Mouse (Mus musculus) midbrain, embryonic 12.5 days (tissue): ENCODE results near the gene Ocm. TPM values are rescaled to one million over a fixed set of nuclear protein-coding genes. Genes with fewer than 3 reads are reported as not detected.

ENCODE experiments used
- ATAC-seq: fragments of 200-750 bp; cut with Nextera tagmentation; 2 replicates; pipeline ENCODE4 v1.8.0; 2017; ENCODE audit warnings: low read depth, moderate TSS enrichment, moderate library complexity; ENCODE audit not compliant: low FRiP score
- H3K27ac ChIP-seq: fragments of 300-500 bp; sonication (generic); replicated peaks from 2 replicates; pipeline ENCODE4 v1.5.1; 2016; ENCODE audit warnings: mild to moderate bottlenecking
- H3K27me3 ChIP-seq: fragments of 300-500 bp; sonication (generic); 2 replicates; pipeline ENCODE4 v1.6.1; 2016; ENCODE audit warnings: mild to moderate bottlenecking
- H3K36me3 ChIP-seq: fragments of 300-500 bp; sonication (generic); 2 replicates; pipeline ENCODE4 v1.6.1; 2016
- H3K4me1 ChIP-seq: fragments of 300-500 bp; sonication (generic); 2 replicates; pipeline ENCODE4 v1.6.1; 2016
- H3K4me2 ChIP-seq: fragments of 300-500 bp; sonication (generic); replicated peaks from 2 replicates; pipeline ENCODE4 v1.6.1; 2016; ENCODE audit warnings: mild to moderate bottlenecking, moderate library complexity
- H3K4me3 ChIP-seq: fragments of 300-500 bp; sonication (generic); 2 replicates; pipeline ENCODE4 v1.5.1; 2016; ENCODE audit warnings: mild to moderate bottlenecking
- H3K9ac ChIP-seq: fragments of 300-500 bp; sonication (generic); replicated peaks from 2 replicates; pipeline ENCODE4 v1.6.1; 2016; ENCODE audit warnings: mild to moderate bottlenecking, moderate library complexity
- H3K9me3 ChIP-seq: fragments of 300-500 bp; sonication (generic); 2 replicates; pipeline ENCODE4 v1.6.1; 2016; ENCODE audit warnings: mild to moderate bottlenecking
- WGBS: fragments of 180-500 bp; shearing (Covaris S2); methylation state at CpG from one replicate; pipeline ENCODE4 v1.1.7; 2016; 5-methylcytosine and 5-hydroxymethylcytosine counted together
- polyA plus RNA-seq: library from polyadenylated mRNA; unstranded; fragments of >200 nt; fragmentation: Nextera tagmentation; extraction: Ambion mirVana; gene quantifications from 2 replicates; pipeline ENCODE4 v1.2.1, GENCODE M21; 2016

Gene Ocm
- polyA plus RNA-seq, 1 experiment from 2014 or later = not detected

GRCm38 (mm10) chr5:143974931-143975630, 51.4 kb downstream of the Ocm start:
- H3K27me3 ChIP-seq = no peaks in the 10 kb centered on the region
- H3K9me3 ChIP-seq = no peaks in the 10 kb centered on the region
- WGBS = 50% methylated on average over 4 of the region's 4 CpGs
- ATAC-seq = peak; percentile 70
- H3K4me1 ChIP-seq = no peaks in the 10 kb centered on the region
- no peak overlapping the region for H3K4me3 ChIP-seq
- no peaks in the 10 kb centered on the region for H3K36me3 ChIP-seq
- no peak overlapping the region for H3K4me2 ChIP-seq
- H3K9ac ChIP-seq = no peak overlapping the region
- H3K27ac ChIP-seq = no peak overlapping the region

- Histone ChIP-seq H3K27me3 (no peaks in the 10 kb centered on the region), H3K9me3 (no peaks in the 10 kb centered on the region), H3K9ac (no peak overlapping the region), H3K4me3 (no peak overlapping the region), H3K4me1 (no peaks in the 10 kb centered on the region), H3K36me3 (no peaks in the 10 kb centered on the region), H3K4me2 (no peak overlapping the region), H3K27ac (no peak overlapping the region)
- WGBS = 69% methylated on average over 3 of the region's 3 CpGs
- ATAC-seq = no peak
Observed at GRCm38 (mm10) chr5:143972628-143973027, 53.8 kb downstream of the Ocm start.

Other genes with a start within 250 kb of the Ocm start
- 44.8 and 47.6 TPM in 2 replicates for gene Eif2ak1, start 208.9 kb downstream of the Ocm start, polyA plus RNA-seq
- 0.43 and 0.51 TPM in 2 replicates for gene Ankrd61, start 129.0 kb downstream of the Ocm start, polyA plus RNA-seq
- gene Aimp2, start 116.8 kb downstream of the Ocm start, polyA plus RNA-seq = 73.0 and 91.7 TPM in 2 replicates
- gene Pms2, start 116.7 kb downstream of the Ocm start, polyA plus RNA-seq = 34.5 and 35.8 TPM in 2 replicates
- gene Gm42421, start 98.5 kb downstream of the Ocm start, polyA plus RNA-seq = 1.3 and 2.3 TPM in 2 replicates
- 0.82 and 1.5 TPM in 2 replicates for gene Rsph10b, start 93.6 kb downstream of the Ocm start, polyA plus RNA-seq
- 111 TPM in 2 replicates for gene Ccz1, start 11.8 kb downstream of the Ocm start, polyA plus RNA-seq
- gene Lmtk2, start 73.8 kb upstream of the Ocm start, polyA plus RNA-seq = 8.8 and 9.1 TPM in 2 replicates
- gene Bhlha15, start 163.6 kb upstream of the Ocm start, polyA plus RNA-seq = 0.12 TPM in 1 of 2 replicates, not detected in the other
- 33.5 and 36.1 TPM in 2 replicates for gene Tecpr1, start 196.9 kb upstream of the Ocm start, polyA plus RNA-seq
- 145 and 166 TPM in 2 replicates for gene Bri3, start 217.8 kb upstream of the Ocm start, polyA plus RNA-seq